Mouse (Mus musculus) hindbrain, postnatal 0 days (tissue): ENCODE measurements around the gene Pcbp2. TPM values are rescaled to one million over a fixed set of nuclear protein-coding genes. Genes with fewer than 3 reads are reported as not detected.

Source experiments
- ATAC-seq: fragments of 200-750 bp; cut with Nextera tagmentation; 2 replicates; pipeline ENCODE4 v1.8.0; 2017; ENCODE audit warnings: mild to moderate bottlenecking, moderate TSS enrichment, moderate library complexity
- DNase-seq: peaks from one replicate; pipeline ENCODE4 v3.0.0-alpha.2; 2015; ENCODE audit warnings: low spot score
- H3K27ac ChIP-seq: fragments of 300-500 bp; sonication (generic); 2 replicates; pipeline ENCODE4 v1.5.1; 2014; ENCODE audit warnings: mild to moderate bottlenecking
- H3K27me3 ChIP-seq: fragments of 300-500 bp; sonication (generic); 2 replicates; pipeline ENCODE4 v1.6.1; 2014; ENCODE audit warnings: low read length, mixed read lengths; ENCODE audit not compliant: insufficient read depth
- H3K36me3 ChIP-seq: fragments of 300-500 bp; sonication (generic); 2 replicates; pipeline ENCODE4 v1.6.1; 2014; ENCODE audit warnings: low read length, mixed read lengths; ENCODE audit not compliant: insufficient read depth
- H3K4me1 ChIP-seq: fragments of 300-500 bp; sonication (generic); 2 replicates; pipeline ENCODE4 v1.6.1; 2014; ENCODE audit warnings: antibody characterized with exemption, low read length, mixed read lengths; ENCODE audit not compliant: insufficient read depth
- H3K4me2 ChIP-seq: fragments of 300-500 bp; sonication (generic); 2 replicates; pipeline ENCODE4 v1.6.1; 2014; ENCODE audit warnings: low read depth, mild to moderate bottlenecking, low read length, moderate library complexity, mixed read lengths
- H3K4me3 ChIP-seq: fragments of 300-500 bp; sonication (generic); 2 replicates; pipeline ENCODE4 v1.5.1; 2014; ENCODE audit warnings: low read length
- H3K9ac ChIP-seq: fragments of 300-500 bp; sonication (generic); replicated peaks from 2 replicates; pipeline ENCODE4 v1.6.1; 2014; ENCODE audit warnings: mild to moderate bottlenecking, low read length, moderate library complexity, mixed read lengths
- H3K9me3 ChIP-seq: fragments of 300-500 bp; sonication (generic); 2 replicates; pipeline ENCODE4 v1.6.1; 2016; ENCODE audit warnings: low read length, mixed read lengths
- CTCF ChIP-seq: IDR thresholded peaks from 2 replicates; pipeline ENCODE4 v1.5.1; 2016; ENCODE audit warnings: antibody characterized with exemption, control low read depth, low read depth
- WGBS: fragments of 180-500 bp; shearing (Covaris S2); extraction: QIAGEN DNeasy Blood & Tissue Kit; methylation state at CpG from one replicate; pipeline ENCODE4 v1.1.7; 2014; 5-methylcytosine and 5-hydroxymethylcytosine counted together
- polyA plus RNA-seq: library from polyadenylated mRNA; unstranded; fragments of >200 nt; fragmentation: Nextera tagmentation; extraction: Ambion mirVana; gene quantifications from 2 replicates; pipeline ENCODE4 v1.2.1, GENCODE M21; 2015
- total RNA-seq: library from RNA; depleted of rRNA; stranded (reverse); fragments of >200 nt; gene quantifications from 2 replicates; pipeline ENCODE4 v1.2.3, GENCODE M21; 2014

Pcbp2 gene
- total and polyA plus RNA-seq, 2 experiments from 2014 or later: 104 to 151 TPM

- H3K36me3 ChIP-seq: peaks cover 61% of the 10 kb centered on the region
- no peak for DNase-seq
These were observed 34.9 kb downstream of the Pcbp2 start for GRCm38 (mm10) chr15:102505073-102505769.

GRCm38 (mm10) chr15:102505770-102506463, 35.6 kb downstream of the Pcbp2 start:
- Histone ChIP-seq H3K9me3 (no peaks in the 10 kb centered on the region), H3K27ac (0 out of 2 replicates have a peak overlapping the region, but pooled peaks have one; percentile 4), H3K36me3 (peaks cover 54% of the 10 kb centered on the region), H3K4me1 (peaks cover 17% of the 10 kb centered on the region), H3K27me3 (no peaks in the 10 kb centered on the region), H3K9ac (no peak overlapping the region), H3K4me2 (no peak overlapping the region), H3K4me3 (no peak overlapping the region)
- WGBS: 87% methylated on average over 9 of the region's 9 CpGs
- TF ChIP-seq CTCF: no peak
- ATAC-seq (no peak), DNase-seq (no peak)

More at GRCm38 (mm10) chr15:102505073-102505769, 34.9 kb downstream of the Pcbp2 start:
- Histone ChIP-seq H3K9me3 (no peaks in the 10 kb centered on the region), H3K27ac (no peak overlapping the region), H3K4me2 (no peak overlapping the region), H3K9ac (no peak overlapping the region), H3K4me3 (no peak overlapping the region), H3K4me1 (peaks cover 13% of the 10 kb centered on the region; the same call in 1 of the 2 replicates), H3K27me3 (no peaks in the 10 kb centered on the region)
- no peak; the same call in 1 of the 2 replicates for TF ChIP-seq CTCF
- 78% methylated on average over 12 of the region's 12 CpGs for WGBS
- ATAC-seq: no peak

GRCm38 (mm10) chr15:102506464-102506830, 36.1 kb downstream of the Pcbp2 start:
- no peaks in the 10 kb centered on the region for H3K9me3 ChIP-seq
- no peak for TF ChIP-seq CTCF
- H3K27me3 ChIP-seq: no peaks in the 10 kb centered on the region
- H3K4me3 ChIP-seq: no peak overlapping the region
- H3K36me3 ChIP-seq: peaks cover 48% of the 10 kb centered on the region
- ATAC-seq: no peak
- WGBS: 56% methylated on average over 2 of the region's 2 CpGs
- no peak for DNase-seq
- peaks cover 22% of the 10 kb centered on the region for H3K4me1 ChIP-seq
- no peak overlapping the region for H3K4me2 ChIP-seq
- H3K27ac ChIP-seq: 0 out of 2 replicates have a peak overlapping the region, but pooled peaks have one; percentile 4
- H3K9ac ChIP-seq: no peak overlapping the region

GRCm38 (mm10) chr15:102506864-102507263, 36.5 kb downstream of the Pcbp2 start:
- no peak for ATAC-seq

GRCm38 (mm10) chr15:102507561-102507960, 37.2 kb downstream of the Pcbp2 start:
- DNase-seq (no peak), ATAC-seq (no peak)
- no peak for TF ChIP-seq CTCF
- H3K9ac ChIP-seq: no peak overlapping the region
- peaks cover 37% of the 10 kb centered on the region for H3K36me3 ChIP-seq
- H3K9me3 ChIP-seq: no peaks in the 10 kb centered on the region
- H3K4me2 ChIP-seq: no peak overlapping the region
- no peak overlapping the region for H3K27ac ChIP-seq
- H3K4me3 ChIP-seq: no peak overlapping the region
- H3K27me3 ChIP-seq: no peaks in the 10 kb centered on the region
- peaks cover 32% of the 10 kb centered on the region for H3K4me1 ChIP-seq

More at GRCm38 (mm10) chr15:102506864-102507263, 36.5 kb downstream of the Pcbp2 start:
- WGBS: 81% methylated on average over 1 of the region's 1 CpGs
- no peak for DNase-seq
- Histone ChIP-seq H3K36me3 (peaks cover 44% of the 10 kb centered on the region), H3K9me3 (no peaks in the 10 kb centered on the region), H3K4me2 (no peak overlapping the region), H3K9ac (no peak overlapping the region), H3K27me3 (no peaks in the 10 kb centered on the region), H3K4me1 (peaks cover 27% of the 10 kb centered on the region), H3K27ac (no peak overlapping the region), H3K4me3 (no peak overlapping the region)
- no peak for TF ChIP-seq CTCF

- 82% methylated on average over 3 of the region's 3 CpGs for WGBS
- Histone ChIP-seq H3K4me3 (no peak overlapping the region), H3K27me3 (no peaks in the 10 kb centered on the region), H3K9ac (no peak overlapping the region), H3K27ac (no peak overlapping the region), H3K4me1 (peaks cover 32% of the 10 kb centered on the region), H3K36me3 (peaks cover 29% of the 10 kb centered on the region), H3K4me2 (no peak overlapping the region), H3K9me3 (no peaks in the 10 kb centered on the region)
- no peak for TF ChIP-seq CTCF
- DNase-seq (no peak), ATAC-seq (no peak)
These were observed 38.0 kb downstream of the Pcbp2 start for GRCm38 (mm10) chr15:102508336-102508735.
